Mouse (Mus musculus) lung, adult 18-20 months (tissue): ENCODE measurements around the gene Asxl1.

Source experiments
- DNase-seq, 2 experiments: peaks; one replicate each; pipeline ENCODE4 v3.0.0; 2022; ENCODE audit warnings: mixed read lengths in 2 of 2

Asxl1 gene

GRCm38 (mm10) chr2:153417841-153418240, 72.2 kb downstream of the Asxl1 start:
- DNase-seq = no peak

- DNase-seq = no peak
These were observed 72.8 kb downstream of the Asxl1 start for GRCm38 (mm10) chr2:153418381-153418780.

GRCm38 (mm10) chr2:153421233-153421632, 75.6 kb downstream of the Asxl1 start:
- no peak for DNase-seq

- peak; percentile 44 to 65 for DNase-seq
These were observed 76.4 kb downstream of the Asxl1 start for GRCm38 (mm10) chr2:153422051-153422450.

- no peak for DNase-seq
These were observed 77.5 kb downstream of the Asxl1 start for GRCm38 (mm10) chr2:153423113-153423512.

GRCm38 (mm10) chr2:153424557-153424956, 78.9 kb downstream of the Asxl1 start:
- DNase-seq = no peak

GRCm38 (mm10) chr2:153425124-153425844, 79.7 kb downstream of the Asxl1 start:
- no peak for DNase-seq

- DNase-seq = no peak
These were observed 80.5 kb downstream of the Asxl1 start for GRCm38 (mm10) chr2:153425998-153426670.

- no peak for DNase-seq
These were observed 81.3 kb downstream of the Asxl1 start for GRCm38 (mm10) chr2:153426931-153427330.

GRCm38 (mm10) chr2:153428485-153428884, 82.9 kb downstream of the Asxl1 start:
- peak; percentile 23 to 54 for DNase-seq

- DNase-seq = no peak
These were observed 84.9 kb downstream of the Asxl1 start for GRCm38 (mm10) chr2:153430571-153430970.

GRCm38 (mm10) chr2:153432492-153432891, 86.9 kb downstream of the Asxl1 start:
- no peak for DNase-seq

GRCm38 (mm10) chr2:153433859-153434258, 88.2 kb downstream of the Asxl1 start:
- DNase-seq = no peak

GRCm38 (mm10) chr2:153434880-153435831, 89.5 kb downstream of the Asxl1 start:
- DNase-seq = peak; percentile 26 to 46

- peak; percentile 64 to 77 for DNase-seq
These were observed 91.1 kb downstream of the Asxl1 start for GRCm38 (mm10) chr2:153436641-153437305.

GRCm38 (mm10) chr2:153437306-153437659, 91.7 kb downstream of the Asxl1 start:
- DNase-seq = no peak

- no peak for DNase-seq
These were observed 95.1 kb downstream of the Asxl1 start for GRCm38 (mm10) chr2:153440755-153441154.

- DNase-seq = no peak
These were observed 95.6 kb downstream of the Asxl1 start for GRCm38 (mm10) chr2:153441228-153441627.

- DNase-seq = no peak
These were observed 97.1 kb downstream of the Asxl1 start for GRCm38 (mm10) chr2:153442720-153443119.

- DNase-seq = peak; percentile 52 to 54
These were observed 98.0 kb downstream of the Asxl1 start for GRCm38 (mm10) chr2:153443434-153444240.

- DNase-seq = peak; percentile 71 to 73
These were observed 98.9 kb downstream of the Asxl1 start for GRCm38 (mm10) chr2:153444254-153445136.
